Mouse (Mus musculus) heart, embryonic 12.5 days (tissue): ENCODE data around the gene Stox1. TPM values are rescaled to one million over a fixed set of nuclear protein-coding genes. Genes with fewer than 3 reads are reported as not detected.
A peak's percentile ranks its signal among the peaks of the same experiment; 100 is the strongest.
"Not testable (repeated sequence)": the region's sequence is repeated elsewhere in the genome, so short reads cannot be mapped to it uniquely, and the experiment has no call there.

Experiments
- ATAC-seq: fragments of 200-750 bp; cut with Nextera tagmentation; 2 replicates; pipeline ENCODE4 v1.8.0; 2017; ENCODE audit warnings: moderate TSS enrichment, moderate library complexity; ENCODE audit not compliant: insufficient number of reproducible peaks, low FRiP score
- H3K27ac ChIP-seq: fragments of 300-500 bp; sonication (generic); 2 replicates; pipeline ENCODE4 v1.5.1; 2016; ENCODE audit warnings: mild to moderate bottlenecking, moderate library complexity; ENCODE audit not compliant: poor library complexity, severe bottlenecking
- H3K27me3 ChIP-seq: fragments of 300-500 bp; sonication (generic); replicated peaks from 2 replicates; pipeline ENCODE4 v1.6.1; 2016; ENCODE audit warnings: mild to moderate bottlenecking, moderate library complexity
- H3K36me3 ChIP-seq: fragments of 300-500 bp; sonication (generic); 2 replicates; pipeline ENCODE4 v1.6.1; 2016; ENCODE audit warnings: mild to moderate bottlenecking, moderate library complexity
- H3K4me1 ChIP-seq: fragments of 300-500 bp; sonication (generic); replicated peaks from 2 replicates; pipeline ENCODE4 v1.6.1; 2016; ENCODE audit warnings: mild to moderate bottlenecking
- H3K4me2 ChIP-seq: fragments of 300-500 bp; sonication (generic); 2 replicates; pipeline ENCODE4 v1.6.1; 2016; ENCODE audit warnings: mild to moderate bottlenecking, moderate library complexity
- H3K4me3 ChIP-seq: fragments of 300-500 bp; sonication (generic); 2 replicates; pipeline ENCODE4 v1.5.1; 2016; ENCODE audit warnings: mild to moderate bottlenecking
- H3K9ac ChIP-seq: fragments of 300-500 bp; sonication (generic); 2 replicates; pipeline ENCODE4 v1.6.1; 2016; ENCODE audit warnings: mild to moderate bottlenecking, moderate library complexity
- H3K9me3 ChIP-seq: fragments of 300-500 bp; sonication (generic); replicated peaks from 2 replicates; pipeline ENCODE4 v1.6.1; 2016; ENCODE audit warnings: mild to moderate bottlenecking, moderate library complexity
- WGBS: fragments of 180-500 bp; shearing (Covaris S2); methylation state at CpG from one replicate; pipeline ENCODE4 v1.1.7; 2016; 5-methylcytosine and 5-hydroxymethylcytosine counted together
- polyA plus RNA-seq: library from polyadenylated mRNA; unstranded; fragments of >200 nt; fragmentation: Nextera tagmentation; extraction: Ambion mirVana; gene quantifications from 2 replicates; pipeline ENCODE4 v1.2.1, GENCODE M21; 2016

The Stox1 gene
- polyA plus RNA-seq: 0.98 and 1.1 TPM in 2 replicates

GRCm38 (mm10) chr10:62725771-62726687, at the start of gene Stox1:
TSS of gene Stox1 (minus strand) at chr10:62726128.
- peak within 1 kb of the TSS; percentile 96 for H3K4me2 ChIP-seq
- under 1% methylated on average over 83 of the region's 85 CpGs for WGBS
- no peaks in the 10 kb centered on the region for H3K36me3 ChIP-seq
- peak within 1 kb of the TSS; percentile 80 for H3K9ac ChIP-seq
- H3K4me1 ChIP-seq: peaks cover 5% of the 10 kb centered on the region; the same call in 1 of the 2 replicates
- ATAC-seq: peak; percentile 74
- H3K9me3 ChIP-seq: no peaks in the 10 kb centered on the region
- H3K27ac ChIP-seq: no peak within 1 kb of the TSS
- H3K4me3 ChIP-seq: peak within 1 kb of the TSS; percentile 88
- peaks cover 30% of the 10 kb centered on the region for H3K27me3 ChIP-seq

- H3K4me1 ChIP-seq: no peaks in the 10 kb centered on the region
- peaks cover 86% of the 10 kb centered on the region for H3K36me3 ChIP-seq
- H3K4me3 ChIP-seq: no peak overlapping the region
- H3K27me3 ChIP-seq: no peaks in the 10 kb centered on the region
- H3K4me2 ChIP-seq: no peak overlapping the region
- H3K9me3 ChIP-seq: no peaks in the 10 kb centered on the region
- H3K9ac ChIP-seq: no peak overlapping the region
- WGBS: 77% methylated on average over 6 of the region's 6 CpGs
- no peak for ATAC-seq
- H3K27ac ChIP-seq: no peak overlapping the region
These were observed 24.9 kb upstream of the Stox1 start for GRCm38 (mm10) chr10:62750781-62751180.

- Histone ChIP-seq H3K27ac (peak overlapping the region; percentile 59; the same call in 1 of the 2 replicates), H3K9me3 (no peaks in the 10 kb centered on the region), H3K9ac (no peak overlapping the region), H3K4me2 (no peak overlapping the region), H3K4me1 (peaks cover 14% of the 10 kb centered on the region), H3K36me3 (peaks cover 39% of the 10 kb centered on the region), H3K27me3 (no peaks in the 10 kb centered on the region), H3K4me3 (no peak overlapping the region)
- ATAC-seq: no peak
- 57% methylated on average over 4 of the region's 4 CpGs for WGBS
These were observed 14.2 kb upstream of the Stox1 start for GRCm38 (mm10) chr10:62739961-62740737.

- Histone ChIP-seq H3K9me3 (no peaks in the 10 kb centered on the region; the same call in 1 of the 2 replicates), H3K4me3 (no peak overlapping the region), H3K4me1 (peaks cover 14% of the 10 kb centered on the region), H3K36me3 (peaks cover 21% of the 10 kb centered on the region), H3K27me3 (no peaks in the 10 kb centered on the region), H3K27ac (no peak overlapping the region), H3K4me2 (no peak overlapping the region), H3K9ac (no peak overlapping the region)
- 43% methylated on average over 4 of the region's 4 CpGs for WGBS
- ATAC-seq: no peak
These were observed 11.2 kb upstream of the Stox1 start for GRCm38 (mm10) chr10:62736965-62737688.

GRCm38 (mm10) chr10:62730826-62731225, 4.9 kb upstream of the Stox1 start:
- 64% methylated on average over 10 of the region's 10 CpGs for WGBS
- H3K27me3 ChIP-seq: no peaks in the 10 kb centered on the region
- no peak overlapping the region for H3K4me2 ChIP-seq
- no peaks in the 10 kb centered on the region for H3K36me3 ChIP-seq
- H3K9ac ChIP-seq: no peak overlapping the region
- H3K27ac ChIP-seq: no peak overlapping the region
- no peak overlapping the region for H3K4me3 ChIP-seq
- no peaks in the 10 kb centered on the region; the same call in 1 of the 2 replicates for H3K9me3 ChIP-seq
- H3K4me1 ChIP-seq: peaks cover 5% of the 10 kb centered on the region; the same call in 1 of the 2 replicates
- ATAC-seq: no peak

GRCm38 (mm10) chr10:62724936-62725335, 992 bp downstream of the Stox1 start:
- WGBS: 23% methylated on average over 7 of the region's 7 CpGs
- Histone ChIP-seq H3K36me3 (no peaks in the 10 kb centered on the region), H3K9me3 (no peaks in the 10 kb centered on the region), H3K9ac (no peak overlapping the region), H3K27ac (no peak overlapping the region), H3K4me3 (no peak overlapping the region), H3K27me3 (peaks cover 31% of the 10 kb centered on the region), H3K4me1 (peaks cover 5% of the 10 kb centered on the region; the same call in 1 of the 2 replicates), H3K4me2 (peak overlapping the region; percentile 96)
- ATAC-seq: no peak

GRCm38 (mm10) chr10:62722701-62723100, 3.2 kb downstream of the Stox1 start:
- H3K36me3 ChIP-seq: no peaks in the 10 kb centered on the region
- no peak overlapping the region for H3K4me3 ChIP-seq
- 14% methylated on average over 4 of the region's 4 CpGs for WGBS
- H3K4me2 ChIP-seq: no peak overlapping the region
- ATAC-seq: no peak
- no peak overlapping the region for H3K27ac ChIP-seq
- H3K27me3 ChIP-seq: peaks cover 31% of the 10 kb centered on the region
- H3K9me3 ChIP-seq: 0 out of 2 replicates have a peak, but pooled peaks cover 3% of the 10 kb centered on the region
- H3K4me1 ChIP-seq: peaks cover 5% of the 10 kb centered on the region; the same call in 1 of the 2 replicates
- no peak overlapping the region for H3K9ac ChIP-seq

- not testable (repeated sequence) for ATAC-seq, H3K4me3 ChIP-seq, H3K4me1 ChIP-seq, H3K4me2 ChIP-seq, H3K9ac ChIP-seq, H3K36me3 ChIP-seq, H3K9me3 ChIP-seq, H3K27ac ChIP-seq
- 83% methylated on average over 8 of the region's 8 CpGs for WGBS
- H3K27me3 ChIP-seq: peaks cover 31% of the 10 kb centered on the region
These were observed 5.4 kb downstream of the Stox1 start for GRCm38 (mm10) chr10:62720574-62720973.

GRCm38 (mm10) chr10:62713457-62713856, 12.5 kb downstream of the Stox1 start:
- no peak for ATAC-seq
- Histone ChIP-seq H3K9me3 (0 out of 2 replicates have a peak, but pooled peaks cover 6% of the 10 kb centered on the region), H3K4me2 (no peak overlapping the region), H3K4me3 (no peak overlapping the region), H3K4me1 (no peaks in the 10 kb centered on the region), H3K9ac (no peak overlapping the region), H3K27me3 (no peaks in the 10 kb centered on the region), H3K36me3 (no peaks in the 10 kb centered on the region), H3K27ac (no peak overlapping the region)
- 76% methylated on average over 10 of the region's 10 CpGs for WGBS

- Histone ChIP-seq H3K4me3 (no peak overlapping the region), H3K9ac (no peak overlapping the region), H3K27me3 (no peaks in the 10 kb centered on the region), H3K9me3 (no peaks in the 10 kb centered on the region), H3K36me3 (no peaks in the 10 kb centered on the region), H3K4me1 (no peaks in the 10 kb centered on the region), H3K4me2 (no peak overlapping the region), H3K27ac (no peak overlapping the region)
- no peak for ATAC-seq
- 73% methylated on average over 4 of the region's 4 CpGs for WGBS
These were observed 22.3 kb downstream of the Stox1 start for GRCm38 (mm10) chr10:62703579-62703978.
